Mouse (Mus musculus): ENCODE results near the gene Syt2.

Gene Syt2

GRCm38 (mm10) chr1:134646261-134646962 lies at the start of gene Syt2:
Syt2 (plus strand) TSS chr1:134646677.
- peak; percentile 85 to 86 for DNase-seq

- no peak for DNase-seq
Observed at GRCm38 (mm10) chr1:134597339-134598054, 49.0 kb upstream of the Syt2 start.

- DNase-seq, result no peak
Observed at GRCm38 (mm10) chr1:134604086-134604485, 42.4 kb upstream of the Syt2 start.

- no peak for DNase-seq
Observed at GRCm38 (mm10) chr1:134605670-134606069, 40.8 kb upstream of the Syt2 start.

DNA sequence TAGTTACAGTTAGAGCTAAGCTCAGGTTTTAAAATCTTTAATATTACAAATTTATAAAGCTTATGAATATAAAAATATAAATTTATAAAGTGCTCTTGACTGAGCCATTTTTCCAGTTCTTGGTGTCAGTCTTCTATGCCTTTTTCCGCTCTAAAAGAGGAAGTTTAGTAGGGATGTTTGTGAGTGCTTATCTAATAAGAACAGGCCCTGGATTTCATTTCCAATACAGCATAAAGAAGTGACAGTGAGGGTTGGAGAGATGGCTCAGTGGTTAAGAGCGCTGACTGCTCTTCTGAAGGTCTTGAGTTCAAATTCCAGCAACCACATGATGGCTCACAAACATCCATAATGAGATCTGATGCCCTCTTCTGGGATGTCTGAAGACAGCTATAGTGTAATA lies 40.1 kb upstream of the Syt2 start:
- DNase-seq, result no peak

GRCm38 (mm10) chr1:134607279-134607678 lies 39.2 kb upstream of the Syt2 start:
- DNase-seq, result no peak

DNA sequence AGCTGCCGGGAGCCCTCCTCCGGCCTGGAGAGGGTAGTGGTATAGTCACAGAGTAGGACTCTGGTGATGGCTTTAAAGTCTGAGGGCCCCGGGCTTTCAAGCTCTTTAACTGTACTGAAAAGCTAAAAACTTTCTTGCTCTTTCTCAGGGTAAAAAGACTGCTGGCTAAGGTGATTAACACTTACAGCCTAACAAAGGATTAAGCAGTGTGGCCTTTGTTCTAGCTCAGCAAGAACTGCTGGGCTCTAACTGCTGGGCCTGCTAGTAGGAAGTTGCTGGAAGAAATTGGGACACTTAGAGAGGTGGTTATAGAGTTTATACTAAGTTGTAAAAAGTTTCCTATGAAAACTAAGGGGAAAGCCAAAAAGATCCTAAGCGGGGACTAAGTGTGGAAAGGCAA lies 37.3 kb upstream of the Syt2 start:
- no peak for DNase-seq

- DNase-seq, result no peak
Observed at GRCm38 (mm10) chr1:134614554-134614953, 31.9 kb upstream of the Syt2 start.

DNA sequence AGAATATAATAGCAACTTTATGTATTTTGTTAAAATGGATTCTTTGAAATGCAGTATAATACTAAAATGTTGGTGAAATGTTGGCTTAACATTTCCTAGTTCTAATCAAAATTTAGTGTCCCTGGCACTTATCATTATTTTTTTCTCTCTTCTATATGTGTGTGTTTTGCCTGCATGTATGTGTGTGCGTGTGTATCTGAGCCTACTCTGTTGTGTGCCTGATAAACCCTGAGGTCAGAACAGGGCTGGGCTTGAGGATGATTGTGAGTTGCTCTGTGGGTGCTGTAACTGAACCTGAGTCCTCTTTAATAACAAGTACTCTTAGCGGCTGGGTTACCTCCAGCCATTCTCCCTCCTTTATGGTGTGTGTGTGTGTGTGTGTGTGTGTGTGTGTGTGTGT lies 31.5 kb upstream of the Syt2 start:
- no peak for DNase-seq

DNA sequence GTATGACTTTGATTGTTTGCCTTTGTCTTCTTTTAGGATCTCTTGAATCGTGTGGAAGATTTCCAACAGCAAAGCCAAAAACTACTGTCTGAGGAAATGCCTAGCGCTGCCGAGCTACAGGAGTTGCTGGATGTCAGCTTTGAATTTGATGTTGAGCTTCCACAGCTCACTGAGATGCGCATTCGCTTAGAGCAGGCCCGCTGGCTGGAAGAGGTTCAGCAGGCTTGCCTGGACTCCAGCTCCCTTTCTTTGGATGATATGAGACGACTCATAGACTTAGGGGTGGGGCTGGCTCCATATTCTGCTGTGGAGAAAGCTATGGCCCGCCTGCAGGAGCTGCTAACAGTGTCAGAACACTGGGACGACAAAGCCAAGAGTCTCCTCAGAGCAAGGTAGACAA lies 28.8 kb upstream of the Syt2 start:
- no peak for DNase-seq

DNA sequence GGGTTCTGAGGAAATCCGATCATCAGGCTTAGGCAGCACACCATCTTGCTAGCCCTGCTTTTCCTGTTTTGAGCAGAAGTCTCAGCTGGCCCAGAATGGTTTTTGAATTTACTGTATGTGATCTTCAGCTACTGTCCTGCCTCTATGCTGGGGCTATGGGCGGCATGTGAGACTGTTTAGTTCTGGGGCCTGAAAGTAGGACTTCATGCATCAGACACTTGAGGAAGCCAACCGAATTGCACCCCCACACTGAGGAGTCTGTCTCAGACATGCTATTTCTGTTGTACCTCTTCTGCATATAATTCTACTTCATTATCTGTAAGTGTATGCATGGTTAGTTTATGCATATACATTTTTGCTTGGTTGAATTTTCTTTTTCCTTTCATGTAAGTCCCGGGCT lies 21.2 kb upstream of the Syt2 start:
- no peak for DNase-seq

DNA sequence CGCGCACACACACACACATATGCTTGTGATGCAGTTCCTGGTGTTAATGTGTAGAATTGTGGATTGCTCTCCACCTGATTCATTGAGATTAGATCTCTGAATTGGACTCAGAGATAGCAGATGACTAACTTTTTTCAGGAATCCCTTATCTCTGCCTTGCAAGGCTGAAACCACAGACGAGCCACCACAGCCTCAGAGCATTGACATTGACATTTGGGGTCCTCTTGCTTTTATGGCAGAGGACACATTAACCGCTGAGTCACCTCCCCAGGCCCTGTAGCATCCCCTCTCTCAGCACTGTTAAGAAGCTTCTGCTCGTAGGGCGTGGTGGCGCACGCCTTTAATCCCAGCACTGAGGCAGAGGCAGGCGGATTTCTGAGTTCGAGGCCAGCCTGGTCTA lies 17.0 kb upstream of the Syt2 start:
- DNase-seq, result no peak

DNA sequence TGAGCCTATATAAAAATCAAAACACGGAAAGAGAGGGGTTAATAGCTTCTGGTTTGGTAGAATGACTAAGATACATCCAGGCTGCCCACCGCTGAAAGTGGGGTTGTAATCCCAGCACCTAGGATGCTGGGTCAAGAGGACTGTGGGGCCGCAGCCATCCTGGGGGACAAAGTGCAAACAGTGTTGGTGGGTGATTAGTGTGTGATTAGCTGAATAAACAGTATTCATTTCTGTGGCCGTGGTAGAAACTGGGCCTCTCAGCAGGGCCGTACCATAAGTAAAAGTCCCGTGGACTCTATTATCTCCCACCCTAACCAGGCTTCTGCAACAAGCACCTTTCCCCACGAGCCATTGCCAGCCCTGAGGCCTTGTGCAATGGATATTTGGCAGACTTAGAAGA lies 12.2 kb upstream of the Syt2 start:
- no peak for DNase-seq

DNA sequence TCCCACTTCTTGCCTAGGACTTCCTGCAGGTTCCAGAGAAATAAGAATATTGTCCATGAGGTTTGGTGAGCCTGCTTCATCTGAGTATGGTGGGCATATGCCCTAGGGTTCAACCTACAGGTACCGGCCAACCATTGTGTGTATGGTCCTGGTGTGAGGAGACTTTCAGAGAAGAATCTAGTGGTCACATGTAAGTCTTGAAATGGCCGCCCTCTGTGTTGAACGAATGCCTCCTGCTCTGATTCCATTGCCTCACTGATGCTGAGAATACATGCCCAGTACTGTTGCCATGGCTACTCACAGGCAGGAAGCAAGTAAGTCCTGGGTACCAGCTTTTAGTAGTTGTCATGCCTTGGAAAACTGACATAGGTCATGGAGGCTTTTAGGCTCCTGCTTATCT lies 10.2 kb upstream of the Syt2 start:
- no peak for DNase-seq

GRCm38 (mm10) chr1:134636684-134637083 lies 9.8 kb upstream of the Syt2 start:
- DNase-seq, result peak; percentile 65 to 68

DNA sequence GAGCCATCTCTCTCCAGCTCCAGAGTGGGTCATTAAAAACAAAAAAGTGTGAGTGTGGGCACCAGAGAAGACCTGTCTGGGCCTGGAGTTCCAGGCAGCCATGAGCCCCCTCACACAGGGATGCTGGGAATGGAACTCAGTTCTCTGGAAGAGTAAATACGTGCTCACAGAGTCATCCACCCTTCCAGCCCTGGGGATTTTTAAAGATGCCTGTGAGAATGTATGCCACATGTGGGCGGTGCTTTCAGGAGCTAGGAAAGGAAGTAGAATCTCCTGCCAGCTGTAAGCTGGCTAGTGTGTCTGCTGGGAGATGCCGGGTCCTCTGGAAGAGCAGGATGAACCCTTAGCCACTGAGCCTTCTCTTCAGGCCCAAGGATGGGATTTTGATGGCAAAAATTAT lies 8.4 kb upstream of the Syt2 start:
- no peak for DNase-seq

DNA sequence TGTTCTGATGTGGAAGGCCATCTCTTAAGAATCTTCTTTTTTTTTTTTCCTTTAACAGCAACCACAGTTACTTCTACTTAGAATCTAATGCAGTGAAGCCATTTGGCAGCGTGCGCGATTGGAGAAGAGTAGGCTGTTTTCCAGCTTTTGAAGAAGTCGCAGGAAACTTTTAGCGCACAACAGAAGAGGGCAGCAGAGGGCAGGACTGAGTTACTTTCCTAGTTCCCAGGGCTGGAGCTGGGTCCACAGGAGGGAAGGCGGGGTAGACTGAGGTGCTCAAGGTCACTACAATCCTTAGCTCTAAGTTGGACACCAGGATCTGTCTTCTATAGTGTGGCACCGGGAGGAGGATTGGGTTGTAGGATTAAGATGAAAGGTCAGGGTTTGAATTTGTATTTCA lies 8.0 kb upstream of the Syt2 start:
- DNase-seq, result peak; percentile 76 to 78

GRCm38 (mm10) chr1:134639460-134639859 lies 7.0 kb upstream of the Syt2 start:
- no peak for DNase-seq

- DNase-seq, result peak; percentile 39 to 49
Observed at GRCm38 (mm10) chr1:134641507-134641906, 5.0 kb upstream of the Syt2 start.

DNA sequence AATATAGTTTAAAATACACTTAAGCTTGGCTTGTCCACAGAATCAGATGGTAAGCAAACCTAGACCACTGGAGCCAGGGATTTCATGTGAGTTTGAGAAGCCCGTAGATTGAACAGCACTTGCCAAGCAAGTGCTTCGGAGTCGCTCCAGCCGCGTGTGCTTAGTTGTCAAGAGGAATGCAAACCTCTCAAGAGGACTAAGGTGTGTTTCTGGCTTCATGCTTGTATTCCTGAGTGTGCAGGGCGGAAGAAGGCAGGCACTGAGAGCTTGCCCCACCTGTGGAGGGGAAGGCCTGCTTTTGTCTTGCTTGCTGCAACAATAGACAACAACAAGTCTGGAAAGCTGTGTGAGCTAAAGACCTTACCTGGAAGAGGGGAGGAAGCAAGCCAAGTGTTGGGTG lies 2.8 kb upstream of the Syt2 start:
- no peak for DNase-seq

GRCm38 (mm10) chr1:134645408-134646200 lies 873 bp upstream of the Syt2 start:
- peak; percentile 53 to 55 for DNase-seq

DNA sequence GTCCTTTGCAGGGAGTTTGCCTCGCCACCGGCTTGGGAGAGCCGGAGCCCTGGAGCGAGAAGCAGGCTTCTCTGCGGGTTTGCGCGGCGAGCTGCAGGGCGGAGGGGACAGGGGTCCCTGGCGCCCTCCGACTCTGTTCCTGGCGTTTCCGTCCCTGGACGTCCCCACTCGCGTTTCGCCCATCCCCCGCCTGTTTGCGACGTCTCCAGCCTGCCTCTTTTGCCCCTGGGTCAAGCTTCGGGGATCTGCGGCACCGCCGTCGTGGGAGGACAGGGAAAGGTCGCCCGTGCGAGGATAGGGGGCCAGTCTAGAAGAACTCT lies 446 bp downstream of the Syt2 start:
- DNase-seq, result peak; percentile 50 to 56

GRCm38 (mm10) chr1:134647591-134647990 lies 1.1 kb downstream of the Syt2 start:
- DNase-seq, result peak; percentile 32 to 48

DNA sequence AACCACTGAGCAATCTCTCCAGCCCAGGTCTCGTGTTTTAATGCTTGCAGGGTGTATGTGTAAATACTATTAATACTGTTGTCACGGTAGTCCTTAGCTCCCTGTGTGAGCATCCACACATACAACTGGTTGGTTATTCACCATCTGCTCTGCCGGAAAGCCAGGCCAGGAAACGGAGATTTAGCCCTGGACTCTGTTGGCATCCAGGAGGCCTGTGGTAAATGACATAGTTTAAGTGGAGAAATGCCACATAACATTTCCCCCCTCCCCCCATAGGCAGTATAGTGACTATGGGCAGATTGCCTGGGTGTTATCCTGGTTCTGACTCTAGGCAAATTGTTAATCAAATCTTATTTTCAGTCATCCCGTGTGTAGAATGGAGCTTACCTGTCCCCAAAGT lies 4.3 kb downstream of the Syt2 start:
- DNase-seq, result peak; percentile 64 to 74

Data from cerebellum, adult 18-20 months (tissue).